Mouse (Mus musculus): ENCODE results near the gene Gm26661. TPM values are rescaled to one million over a fixed set of nuclear protein-coding genes. Genes with fewer than 3 reads are reported as not detected.

Gm26661 gene
- not detected for total RNA-seq (2023)

DNA sequence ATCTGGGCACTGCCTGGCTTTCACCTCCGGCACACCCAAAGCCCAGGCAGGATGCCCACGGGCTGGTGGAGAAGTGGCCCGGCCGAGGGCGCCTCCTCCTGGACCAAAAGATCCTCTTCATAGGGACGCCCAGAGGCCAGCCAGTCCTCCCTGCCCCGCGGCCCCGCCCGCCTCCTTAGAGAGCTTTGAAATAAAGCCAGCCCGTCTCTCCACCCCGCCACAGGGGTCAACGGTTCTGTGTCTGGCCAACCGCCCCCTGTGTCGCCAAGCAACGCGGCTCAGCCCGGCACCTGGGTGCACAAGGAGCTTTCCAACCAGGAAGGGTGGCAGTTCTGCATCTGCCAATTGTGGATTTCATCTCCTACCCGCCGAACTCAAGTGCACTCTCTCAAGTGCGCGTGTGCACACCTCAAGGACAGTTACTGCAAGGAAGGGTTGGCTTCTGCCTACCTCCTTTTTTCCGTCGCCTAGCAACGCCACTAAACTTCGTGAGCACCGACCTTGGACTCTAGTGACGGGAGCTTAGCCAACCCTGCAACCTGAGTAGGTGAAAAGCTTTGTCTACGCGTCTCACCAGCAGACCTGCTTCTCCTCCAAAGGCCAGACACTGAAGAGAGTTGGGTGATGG is at the start of gene Gm26661:
Gm26661 (plus strand) TSS at position 56 of the 628 bp plus-strand sequence.

DNA sequence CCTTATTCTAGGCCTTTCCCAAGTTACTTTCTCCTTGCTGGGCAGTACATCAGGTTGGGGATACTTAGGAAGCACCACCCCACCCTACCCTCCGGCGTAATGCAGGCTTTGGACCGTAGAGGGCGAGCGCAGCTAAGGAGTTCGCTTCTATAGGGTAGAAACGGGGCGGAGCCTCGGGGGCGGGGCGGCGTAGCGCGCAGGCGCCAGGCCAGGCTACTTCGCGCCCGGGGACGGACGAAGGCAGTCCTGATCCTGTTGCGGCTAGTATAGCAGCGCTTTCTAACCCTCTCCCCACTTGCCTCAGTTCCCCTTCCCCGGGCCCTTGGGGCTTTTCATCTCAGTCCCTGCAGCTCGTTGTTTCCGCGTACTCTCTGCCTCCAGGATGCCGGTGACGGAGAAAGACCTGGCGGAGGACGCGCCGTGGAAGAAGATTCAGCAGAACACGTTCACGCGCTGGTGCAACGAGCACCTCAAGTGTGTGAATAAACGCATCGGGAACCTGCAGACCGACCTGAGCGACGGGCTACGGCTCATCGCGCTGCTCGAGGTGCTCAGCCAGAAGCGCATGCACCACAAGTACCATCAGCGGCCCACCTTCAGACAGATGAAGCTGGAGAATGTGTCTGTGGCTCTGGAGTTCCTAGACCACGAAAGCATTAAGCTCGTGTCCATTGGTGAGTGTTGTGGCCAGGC is 26.5 kb downstream of the Gm26661 start, which contains the start of gene Flnb:
Flnb (plus strand) TSS at position 188 of the 693 bp plus-strand sequence.

Other genes starting within 250 kb of the Gm26661 start
- gene Gm3558, start 223.0 kb upstream of the Gm26661 start, total RNA-seq (2023) = not detected
- gene Gm10338, start 196.0 kb upstream of the Gm26661 start, total RNA-seq (2023) = not detected
- not detected for gene Gm10128, start 147.6 kb upstream of the Gm26661 start, total RNA-seq (2023)
- gene Flnb, start 26.4 kb downstream of the Gm26661 start, total RNA-seq (2023) = 10 to 100 TPM; 22.0 to 22.7 TPM
- gene Gm45521, start 165.7 kb downstream of the Gm26661 start, total RNA-seq (2023) = not detected
- gene Dnase1l3, start 203.0 kb downstream of the Gm26661 start, total RNA-seq (2023) = 10 to 100 TPM; 24.5 to 30.4 TPM
- 1 to 10 TPM; 2.2 to 2.5 TPM for gene Abhd6, start 211.3 kb downstream of the Gm26661 start, total RNA-seq (2023)